ENCODE assay signal across 22 mouse cellular contexts in the genomic region with DNA sequence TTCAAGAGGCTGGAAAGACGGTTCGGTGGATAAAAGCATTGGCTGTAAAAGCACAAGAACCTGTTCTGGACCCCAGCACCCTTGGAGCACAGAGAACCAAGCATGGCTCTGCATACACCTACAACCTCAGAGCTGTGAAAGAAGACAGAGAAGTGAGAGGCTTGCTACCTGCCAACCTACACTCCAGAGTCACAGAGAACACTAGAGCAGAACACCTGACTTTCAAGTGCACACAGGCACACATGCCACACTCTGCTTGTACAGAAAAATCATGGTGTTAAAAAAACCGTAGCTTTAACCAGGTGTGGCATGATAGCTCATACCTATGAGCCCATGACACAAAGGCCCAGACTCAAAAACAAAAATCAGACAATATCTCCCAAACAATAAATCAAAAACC. TPM values are rescaled to one million over a fixed set of nuclear protein-coding genes. Genes with fewer than 3 reads are reported as not detected.
DNase-seq lines count a peak whose midpoint lies in the region; ATAC-seq and TF ChIP-seq lines count a peak whose summit lies in the region.
"Had no signal": no experiment of that assay in that cellular context is flagged by ENCODE, and none has a peak within 500 bp of the region (broad histone marks: within the 10 kb centered on the region; RNA-seq: fewer than 3 reads in every experiment).

No protein-coding gene starts in this region.

- H3K4me3 ChIP-seq in hindbrain, embryonic 15.5 days = no peak overlapping the region
- H3K4me3 ChIP-seq in hindbrain, embryonic 14.5 days (replicated peaks; ENCODE audit: low read length) = no peak overlapping the region
- no peak overlapping the region for H3K4me3 ChIP-seq in lung, adult 2 months (replicated peaks; ENCODE audit: extremely low read depth, low read depth, low read length)
- H3K4me3 ChIP-seq in olfactory bulb, adult 2 months (ENCODE audit: insufficient read depth, low read depth, low read length) = no peak overlapping the region
- H3K4me3 ChIP-seq: embryonic facial prominence, embryonic 10.5 days; embryonic facial prominence, embryonic 13.5 days; erythroblast, embryonic 14.5 days; forebrain, embryonic 12.5 days; forebrain, embryonic 15.5 days; hindbrain, embryonic 12.5 days had no signal

- no peaks in the 10 kb centered on the region for H3K27me3 ChIP-seq in hindbrain, embryonic 15.5 days
- H3K27me3 ChIP-seq in hindbrain, embryonic 14.5 days (ENCODE audit: control insufficient read depth, insufficient read depth, low read length) = no peaks in the 10 kb centered on the region
- H3K27me3 ChIP-seq: embryonic facial prominence, embryonic 13.5 days; forebrain, embryonic 12.5 days; forebrain, embryonic 15.5 days; hindbrain, embryonic 12.5 days had no signal

- H3K9me3 ChIP-seq in hindbrain, embryonic 15.5 days = no peaks in the 10 kb centered on the region
- no peaks in the 10 kb centered on the region for H3K9me3 ChIP-seq in hindbrain, embryonic 14.5 days (ENCODE audit: control insufficient read depth, low read length)
- H3K9me3 ChIP-seq: embryonic facial prominence, embryonic 10.5 days; embryonic facial prominence, embryonic 13.5 days; forebrain, embryonic 12.5 days; forebrain, embryonic 15.5 days; hindbrain, embryonic 12.5 days had no signal

- no peak for DNase-seq in hindbrain, embryonic 14.5 days (ENCODE audit: low spot score)
- peak; percentile 59 for DNase-seq in lung, postnatal 25 days (ENCODE audit: low spot score)
- no peak for DNase-seq in lung, adult 2 months
- no peak for DNase-seq in ovary, postnatal 10 days (ENCODE audit: low spot score)
- DNase-seq: adrenal gland, adult 2 months; adrenal gland, postnatal 14 days; cerebellum, adult 11 months; cerebellum, adult 2 months; cerebellum, adult 9-11 months; cerebellum, postnatal 36 days; embryo, embryonic 11 days; gastrocnemius, postnatal 25 days had no signal

- no peak for TF ChIP-seq POLR2A in lung, adult 2 months (IDR thresholded peaks at IDR 0.05; ENCODE audit: borderline replicate concordance, extremely low read depth, low read depth, low read length)
- no peak for TF ChIP-seq POLR2A in olfactory bulb, adult 2 months (IDR thresholded peaks at IDR 0.05; ENCODE audit: insufficient read depth, low read depth, low read length)

- TF ChIP-seq CTCF in lung, adult 2 months (IDR thresholded peaks at IDR 0.05; ENCODE audit: insufficient read depth, low read length) = no peak
- no peak for TF ChIP-seq CTCF in olfactory bulb, adult 2 months (IDR thresholded peaks at IDR 0.05; ENCODE audit: insufficient read depth, low read depth, low read length)

- H3K4me1 ChIP-seq in hindbrain, embryonic 15.5 days (replicated peaks) = peaks cover 80% of the 10 kb centered on the region
- peaks cover 74% of the 10 kb centered on the region for H3K4me1 ChIP-seq in hindbrain, embryonic 14.5 days (replicated peaks; ENCODE audit: control insufficient read depth, insufficient read depth, low read length)
- H3K4me1 ChIP-seq in lung, adult 2 months (ENCODE audit: control insufficient read depth, insufficient read depth, low read length) = peaks cover 21% of the 10 kb centered on the region
- peaks cover 19% of the 10 kb centered on the region for H3K4me1 ChIP-seq in olfactory bulb, adult 2 months (ENCODE audit: control insufficient read depth, insufficient read depth, low read length)

- no peak overlapping the region for H3K4me2 ChIP-seq in hindbrain, embryonic 15.5 days
- no peak overlapping the region for H3K4me2 ChIP-seq in hindbrain, embryonic 14.5 days (replicated peaks)
- H3K4me2 ChIP-seq: embryonic facial prominence, embryonic 13.5 days; forebrain, embryonic 12.5 days; forebrain, embryonic 15.5 days; heart, embryonic 11.5 days; hindbrain, embryonic 12.5 days had no signal

- H3K27ac ChIP-seq in hindbrain, embryonic 15.5 days (replicated peaks) = 0 out of 2 replicates have a peak overlapping the region, but pooled peaks have one; percentile 7
- H3K27ac ChIP-seq in hindbrain, embryonic 14.5 days = no peak overlapping the region
- H3K27ac ChIP-seq in olfactory bulb, adult 2 months (ENCODE audit: insufficient read depth, low read depth, low read length) = peak overlapping the region; percentile 25; the same call in 1 of the 2 replicates
- H3K27ac ChIP-seq: embryonic facial prominence, embryonic 10.5 days; embryonic facial prominence, embryonic 13.5 days; forebrain, embryonic 12.5 days; forebrain, embryonic 15.5 days; hindbrain, embryonic 12.5 days had no signal

- no peak overlapping the region for H3K9ac ChIP-seq in hindbrain, embryonic 15.5 days
- H3K9ac ChIP-seq in hindbrain, embryonic 14.5 days = no peak overlapping the region
- H3K9ac ChIP-seq: embryonic facial prominence, embryonic 13.5 days; forebrain, embryonic 12.5 days; forebrain, embryonic 15.5 days; hindbrain, embryonic 12.5 days had no signal

- WGBS in hindbrain, embryonic 15.5 days = 90% methylated on average over 3 of the region's 3 CpGs
- 95% methylated on average over 3 of the region's 3 CpGs for WGBS in hindbrain, embryonic 14.5 days
- 72% methylated on average over 3 of the region's 3 CpGs for WGBS in lung, adult 2 months
- 90% methylated on average over 3 of the region's 3 CpGs for WGBS in olfactory bulb, adult 2 months

- H3K36me3 ChIP-seq in hindbrain, embryonic 15.5 days = no peaks in the 10 kb centered on the region
- H3K36me3 ChIP-seq in hindbrain, embryonic 14.5 days (replicated peaks; ENCODE audit: control insufficient read depth, insufficient read depth) = peaks cover 11% of the 10 kb centered on the region
- H3K36me3 ChIP-seq: forebrain, embryonic 15.5 days had no signal

- no peak for ATAC-seq in hindbrain, embryonic 15.5 days (ENCODE audit: low FRiP score, low read depth)
- ATAC-seq in hindbrain, embryonic 14.5 days (ENCODE audit: low FRiP score) = no peak
- ATAC-seq: CD4-positive, CD25-positive, alpha-beta regulatory T cell, adult 4 months; forebrain, embryonic 15.5 days had no signal

RNA-seq across cellular contexts. Expression of a gene that starts 37.6 kb away (rescaled TPM):
- 7.7 and 8.5 TPM in 2 replicates for polyA plus RNA-seq in hindbrain, embryonic 15.5 days (2015; fragmentation: Nextera tagmentation; extraction: Ambion mirVana)
- polyA plus RNA-seq in hindbrain, embryonic 14.5 days (2014; fragmentation: Nextera tagmentation; extraction: Ambion mirVana) = 8.0 and 8.8 TPM in 2 replicates
- polyA plus RNA-seq in lung, adult 2 months (2012; rRNA removed) = 8.3 and 11.7 TPM in 2 replicates
- not detected in 2 replicates for polyA plus RNA-seq in olfactory bulb, adult 2 months (2012; ENCODE audit: insufficient read depth, insufficient read length, low replicate concordance, missing spikeins)
